Mouse (Mus musculus): Measurements from ENCODE around the gene Rom1.

- TF ChIP-seq MAX (IDR thresholded peaks at IDR 0.05) (no peak), CTCF (IDR thresholded peaks at IDR 0.05; ENCODE audit: control insufficient read depth, insufficient read depth, insufficient read length) (no peak), CEBPB (IDR thresholded peaks at IDR 0.05; ENCODE audit: low read depth) (no peak), MYOD1 (IDR thresholded peaks at IDR 0.05; ENCODE audit: control insufficient read depth, insufficient read length, low read depth) (no peak), FOSL1 (IDR thresholded peaks at IDR 0.05; ENCODE audit: insufficient read depth, low read length, poor library complexity, severe bottlenecking) (no peak)
Measured at GRCm38 (mm10) chr19:8941136-8941514, 12.0 kb upstream of the Rom1 start.
